In genomic region chr11:85678666-85679065, GRCm38 (mm10) we compare ENCODE assay signal across 15 mouse cellular contexts.
DNase-seq lines count a peak whose midpoint lies in the region; ATAC-seq lines count a peak whose summit lies in the region.
"Had no signal": no experiment of that assay in that cellular context is flagged by ENCODE, and none has a peak within 500 bp of the region (broad histone marks: within the 10 kb centered on the region; RNA-seq: fewer than 3 reads in every experiment).

No protein-coding gene starts in this region.

- H3K27me3 ChIP-seq in hindbrain, embryonic 11.5 days (ENCODE audit: control insufficient read depth, insufficient read depth, low read length) = no peaks in the 10 kb centered on the region
- H3K27me3 ChIP-seq in hindbrain, embryonic 16.5 days (replicated peaks; ENCODE audit: control insufficient read depth, insufficient read depth, low read length) = no peaks in the 10 kb centered on the region
- H3K27me3 ChIP-seq in midbrain, embryonic 10.5 days (ENCODE audit: low read depth, poor library complexity, severe bottlenecking) = 0 out of 2 replicates have a peak, but pooled peaks cover 8% of the 10 kb centered on the region
- H3K27me3 ChIP-seq in midbrain, embryonic 16.5 days (ENCODE audit: control insufficient read depth, insufficient read depth, low read depth, low read length) = no peaks in the 10 kb centered on the region
- no peaks in the 10 kb centered on the region for H3K27me3 ChIP-seq in forebrain, embryonic 15.5 days
- peaks cover 11% of the 10 kb centered on the region; the same call in 1 of the 2 replicates for H3K27me3 ChIP-seq in midbrain, embryonic 12.5 days
- H3K27me3 ChIP-seq: embryonic facial prominence, embryonic 12.5 days; intestine, embryonic 15.5 days; Patski had no signal

- peak overlapping the region; percentile 62 for H3K27ac ChIP-seq in hindbrain, embryonic 11.5 days (ENCODE audit: low read depth, low read length)
- no peak overlapping the region for H3K27ac ChIP-seq in hindbrain, embryonic 16.5 days (ENCODE audit: low read depth, low read length)
- H3K27ac ChIP-seq in midbrain, embryonic 10.5 days (replicated peaks) = peak overlapping the region; percentile 66
- no peak overlapping the region for H3K27ac ChIP-seq in midbrain, embryonic 16.5 days (ENCODE audit: low read length)
- no peak overlapping the region for H3K27ac ChIP-seq in forebrain, embryonic 15.5 days (replicated peaks)
- H3K27ac ChIP-seq in midbrain, embryonic 12.5 days (replicated peaks) = 0 out of 2 replicates have a peak overlapping the region, but pooled peaks have one; percentile 7
- H3K27ac ChIP-seq: embryonic facial prominence, embryonic 12.5 days; intestine, embryonic 15.5 days had no signal

- DNase-seq in hindbrain, embryonic 11.5 days (ENCODE audit: low spot score) = peak; percentile 49
- DNase-seq in midbrain, embryonic 10.5 days (ENCODE audit: low spot score) = no peak
- no peak for DNase-seq in cerebellum, postnatal 36 days
- DNase-seq: adrenal gland, postnatal 25 days; cerebellum, adult 11-12 months; gastrocnemius, adult 2 months; liver had no signal

- H3K9me3 ChIP-seq in hindbrain, embryonic 11.5 days (ENCODE audit: control insufficient read depth, low read length) = no peaks in the 10 kb centered on the region
- no peaks in the 10 kb centered on the region for H3K9me3 ChIP-seq in hindbrain, embryonic 16.5 days (ENCODE audit: control insufficient read depth, low read length)
- H3K9me3 ChIP-seq in midbrain, embryonic 10.5 days (replicated peaks) = no peaks in the 10 kb centered on the region
- no peaks in the 10 kb centered on the region for H3K9me3 ChIP-seq in midbrain, embryonic 16.5 days (replicated peaks; ENCODE audit: control insufficient read depth, low read length, poor library complexity, severe bottlenecking)
- no peaks in the 10 kb centered on the region for H3K9me3 ChIP-seq in forebrain, embryonic 15.5 days
- H3K9me3 ChIP-seq in midbrain, embryonic 12.5 days = no peaks in the 10 kb centered on the region
- H3K9me3 ChIP-seq: embryonic facial prominence, embryonic 12.5 days; intestine, embryonic 15.5 days had no signal

- peak; percentile 76 for ATAC-seq in hindbrain, embryonic 11.5 days (ENCODE audit: low FRiP score)
- ATAC-seq in hindbrain, embryonic 16.5 days = no peak; the same call in 1 of the 2 replicates
- ATAC-seq in midbrain, embryonic 16.5 days = no peak
- 0 out of 2 replicates have a peak, but pooled peaks have one; percentile 29 for ATAC-seq in forebrain, embryonic 15.5 days (replicated peaks)
- no peak for ATAC-seq in midbrain, embryonic 12.5 days (ENCODE audit: low FRiP score, low read depth)
- ATAC-seq: CD4-positive, CD25-positive, alpha-beta regulatory T cell, adult 4 months; intestine, embryonic 15.5 days; Patski had no signal

- 0 out of 2 replicates have a peak, but pooled peaks cover 2% of the 10 kb centered on the region for H3K4me1 ChIP-seq in hindbrain, embryonic 11.5 days (replicated peaks; ENCODE audit: control insufficient read depth, insufficient read depth, low read length)
- H3K4me1 ChIP-seq in hindbrain, embryonic 16.5 days (ENCODE audit: control insufficient read depth, insufficient read depth, low read depth, low read length) = 0 out of 2 replicates have a peak, but pooled peaks cover 4% of the 10 kb centered on the region
- peaks cover 44% of the 10 kb centered on the region for H3K4me1 ChIP-seq in midbrain, embryonic 10.5 days
- peaks cover 6% of the 10 kb centered on the region for H3K4me1 ChIP-seq in midbrain, embryonic 16.5 days (ENCODE audit: control insufficient read depth, insufficient read depth, low read length)
- peaks cover 16% of the 10 kb centered on the region for H3K4me1 ChIP-seq in forebrain, embryonic 15.5 days
- H3K4me1 ChIP-seq in midbrain, embryonic 12.5 days = peaks cover 22% of the 10 kb centered on the region

- H3K4me3 ChIP-seq in hindbrain, embryonic 11.5 days (ENCODE audit: low read depth, low read length) = no peak overlapping the region
- no peak overlapping the region for H3K4me3 ChIP-seq in hindbrain, embryonic 16.5 days (ENCODE audit: low read length)
- H3K4me3 ChIP-seq in midbrain, embryonic 10.5 days = no peak overlapping the region
- H3K4me3 ChIP-seq in midbrain, embryonic 16.5 days (ENCODE audit: low read depth, low read length) = no peak overlapping the region
- no peak overlapping the region for H3K4me3 ChIP-seq in forebrain, embryonic 15.5 days
- no peak overlapping the region for H3K4me3 ChIP-seq in midbrain, embryonic 12.5 days
- H3K4me3 ChIP-seq: embryonic facial prominence, embryonic 12.5 days; gastrocnemius, adult 2 months; intestine, embryonic 15.5 days had no signal

- WGBS in hindbrain, embryonic 11.5 days = 46% methylated on average over 5 of the region's 5 CpGs
- WGBS in hindbrain, embryonic 16.5 days = 32% methylated on average over 5 of the region's 5 CpGs
- WGBS in midbrain, embryonic 10.5 days = 59% methylated on average over 5 of the region's 5 CpGs
- WGBS in midbrain, embryonic 16.5 days = 34% methylated on average over 5 of the region's 5 CpGs
- WGBS in forebrain, embryonic 15.5 days = 10% methylated on average over 5 of the region's 5 CpGs
- 46% methylated on average over 5 of the region's 5 CpGs for WGBS in midbrain, embryonic 12.5 days

- H3K4me2 ChIP-seq in hindbrain, embryonic 11.5 days (replicated peaks; ENCODE audit: low read depth, low read length) = no peak overlapping the region
- no peak overlapping the region for H3K4me2 ChIP-seq in hindbrain, embryonic 16.5 days (ENCODE audit: low read length)
- H3K4me2 ChIP-seq in midbrain, embryonic 16.5 days (ENCODE audit: low read length) = no peak overlapping the region
- no peak overlapping the region for H3K4me2 ChIP-seq in forebrain, embryonic 15.5 days (replicated peaks)
- H3K4me2 ChIP-seq in midbrain, embryonic 12.5 days (replicated peaks) = no peak overlapping the region
- H3K4me2 ChIP-seq: embryonic facial prominence, embryonic 12.5 days; intestine, embryonic 15.5 days had no signal

- no peak overlapping the region for H3K9ac ChIP-seq in hindbrain, embryonic 11.5 days (ENCODE audit: low read depth, low read length)
- H3K9ac ChIP-seq in hindbrain, embryonic 16.5 days (ENCODE audit: low read depth, low read length) = no peak overlapping the region
- no peak overlapping the region for H3K9ac ChIP-seq in midbrain, embryonic 16.5 days (ENCODE audit: low read depth, low read length)
- H3K9ac ChIP-seq in forebrain, embryonic 15.5 days (replicated peaks) = no peak overlapping the region
- no peak overlapping the region for H3K9ac ChIP-seq in midbrain, embryonic 12.5 days (replicated peaks)
- H3K9ac ChIP-seq: embryonic facial prominence, embryonic 12.5 days; intestine, embryonic 15.5 days had no signal

- H3K36me3 ChIP-seq in hindbrain, embryonic 11.5 days (ENCODE audit: control insufficient read depth, insufficient read depth, low read length) = no peaks in the 10 kb centered on the region
- no peaks in the 10 kb centered on the region for H3K36me3 ChIP-seq in hindbrain, embryonic 16.5 days (ENCODE audit: control insufficient read depth, insufficient read depth, low read length)
- no peaks in the 10 kb centered on the region for H3K36me3 ChIP-seq in midbrain, embryonic 10.5 days
- H3K36me3 ChIP-seq in midbrain, embryonic 16.5 days (ENCODE audit: control insufficient read depth, insufficient read depth, low read length) = no peaks in the 10 kb centered on the region
- H3K36me3 ChIP-seq in forebrain, embryonic 15.5 days = no peaks in the 10 kb centered on the region
- H3K36me3 ChIP-seq in midbrain, embryonic 12.5 days = no peaks in the 10 kb centered on the region
- H3K36me3 ChIP-seq: embryonic facial prominence, embryonic 12.5 days; intestine, embryonic 15.5 days had no signal

Comparison
In these comparisons a context has a peak if more than half of its experiments do, and no peak if none do; other contexts are left out.
1. ATAC-seq: peak in hindbrain, embryonic 11.5 days (single experiment) and forebrain, embryonic 15.5 days (single experiment); none in hindbrain, embryonic 16.5 days (single experiment), midbrain, embryonic 16.5 days (single experiment) and midbrain, embryonic 12.5 days (single experiment).
2. H3K27ac ChIP-seq: peak in hindbrain, embryonic 11.5 days (single experiment), midbrain, embryonic 10.5 days (single experiment) and midbrain, embryonic 12.5 days (single experiment); none in hindbrain, embryonic 16.5 days (single experiment), midbrain, embryonic 16.5 days (single experiment) and forebrain, embryonic 15.5 days (single experiment).